Mouse (Mus musculus) thymus, adult 2 months (tissue): ENCODE results near the gene Ccdc33. TPM values are rescaled to one million over a fixed set of nuclear protein-coding genes. Genes with fewer than 3 reads are reported as not detected.

Experiments
- DNase-seq: peaks from one replicate; pipeline ENCODE4 v3.0.0; 2021
- H3K27ac ChIP-seq: fragments of 200-500 bp; 2 replicates; pipeline ENCODE4 v1.5.1; 2012; ENCODE audit warnings: low read length, control low read depth; ENCODE audit not compliant: control insufficient read depth, insufficient read depth
- H3K27me3 ChIP-seq: fragments of 200-500 bp; 2 replicates; pipeline ENCODE4 v1.6.1; 2012; ENCODE audit warnings: mild to moderate bottlenecking, low read length, moderate library complexity, mixed read lengths; ENCODE audit not compliant: control insufficient read depth, insufficient read depth
- H3K36me3 ChIP-seq: fragments of 200-500 bp; 2 replicates; pipeline ENCODE4 v1.6.1; 2012; ENCODE audit warnings: mild to moderate bottlenecking, low read length, moderate library complexity; ENCODE audit not compliant: control insufficient read depth, insufficient read depth
- H3K4me1 ChIP-seq: fragments of 200-500 bp; replicated peaks from 2 replicates; pipeline ENCODE4 v1.6.1; 2012; ENCODE audit warnings: low read length; ENCODE audit not compliant: control insufficient read depth, insufficient read depth
- H3K4me3 ChIP-seq: fragments of 200-500 bp; 2 replicates; pipeline ENCODE4 v1.5.1; 2012; ENCODE audit warnings: mild to moderate bottlenecking, low read length, control low read depth, moderate library complexity; ENCODE audit not compliant: control insufficient read depth, insufficient read depth
- CTCF ChIP-seq: fragments of 200-500 bp; IDR thresholded peaks from 2 replicates; pipeline ENCODE4 v1.5.1; 2012; ENCODE audit warnings: mild to moderate bottlenecking, control low read depth, low read length, moderate library complexity, borderline replicate concordance; ENCODE audit not compliant: control insufficient read depth, poor library complexity, insufficient read depth; ENCODE audit errors: extremely low read depth
- POLR2A ChIP-seq: fragments of 200-500 bp; IDR thresholded peaks from 2 replicates; pipeline ENCODE4 v1.6.1; 2012; ENCODE audit warnings: mild to moderate bottlenecking, low read length, control low read depth, moderate library complexity; ENCODE audit not compliant: control insufficient read depth, poor library complexity, insufficient read depth; ENCODE audit errors: extremely low read depth
- WGBS: fragments of 180-500 bp; shearing (Covaris S2); methylation state at CpG from one replicate; pipeline ENCODE4 v1.1.7; 2018; 5-methylcytosine and 5-hydroxymethylcytosine counted together
- polyA plus RNA-seq: library from polyadenylated mRNA; depleted of rRNA; stranded (reverse); fragments of >200 nt; gene quantifications from 2 replicates; pipeline ENCODE4 v1.2.3, GENCODE M21; 2012; rRNA removed

Gene Ccdc33
- polyA plus RNA-seq = 0.94 and 1.2 TPM in 2 replicates

- Histone ChIP-seq H3K27ac (no peak within 1 kb of the TSS), H3K27me3 (no peaks in the 10 kb centered on the region; the same call in 1 of the 2 replicates), H3K36me3 (no peaks in the 10 kb centered on the region), H3K4me1 (peaks cover 22% of the 10 kb centered on the region), H3K4me3 (no peak within 1 kb of the TSS)
- DNase-seq = no peak
- 91% methylated on average over 2 of the region's 2 CpGs for WGBS
- TF ChIP-seq CTCF (no peak), POLR2A (no peak)
These were observed at the start of gene Ccdc33 for GRCm38 (mm10) chr9:58118671-58119070. Gene Ccdc33, minus strand, starts transcription at chr9:58118823.

DNA sequence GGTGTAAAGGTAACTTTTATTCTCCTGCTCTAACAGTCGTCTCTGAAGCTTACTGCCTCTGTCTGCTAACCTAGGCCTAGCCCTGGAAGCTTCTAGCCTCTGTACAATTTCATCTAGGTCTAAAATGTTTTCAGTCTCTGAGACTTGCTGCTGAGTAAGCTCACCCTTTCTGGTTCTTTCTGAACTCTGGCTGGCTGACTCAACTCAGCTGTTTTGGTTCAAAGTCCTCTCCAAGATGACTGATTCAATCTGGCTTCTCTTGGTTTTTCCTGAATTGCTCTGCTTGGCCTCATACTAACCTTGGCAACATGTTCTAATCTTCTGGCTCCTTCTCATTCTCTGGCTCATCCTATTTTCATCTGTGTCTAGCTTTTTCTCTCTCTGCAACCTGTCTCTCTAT lies 47.2 kb upstream of the Ccdc33 start:
- WGBS = 97% methylated on average over 1 of the region's 1 CpGs
- Histone ChIP-seq H3K27ac (no peak overlapping the region), H3K36me3 (no peaks in the 10 kb centered on the region), H3K27me3 (no peaks in the 10 kb centered on the region), H3K4me3 (no peak overlapping the region), H3K4me1 (no peaks in the 10 kb centered on the region)
- DNase-seq = no peak
- no peak for TF ChIP-seq CTCF
- TF ChIP-seq POLR2A = no peak

GRCm38 (mm10) chr9:58163146-58163545 lies 44.5 kb upstream of the Ccdc33 start:
- no peaks in the 10 kb centered on the region for H3K36me3 ChIP-seq
- 89% methylated on average over 5 of the region's 5 CpGs for WGBS
- no peaks in the 10 kb centered on the region for H3K4me1 ChIP-seq
- no peak for TF ChIP-seq POLR2A
- no peak for TF ChIP-seq CTCF
- no peak overlapping the region for H3K27ac ChIP-seq
- no peaks in the 10 kb centered on the region for H3K27me3 ChIP-seq
- no peak for DNase-seq
- no peak overlapping the region for H3K4me3 ChIP-seq

- Histone ChIP-seq H3K4me1 (no peaks in the 10 kb centered on the region), H3K4me3 (no peak overlapping the region), H3K27ac (no peak overlapping the region), H3K36me3 (no peaks in the 10 kb centered on the region), H3K27me3 (no peaks in the 10 kb centered on the region)
- TF ChIP-seq POLR2A (no peak), CTCF (no peak)
- 97% methylated on average over 3 of the region's 3 CpGs for WGBS
- DNase-seq = no peak
These were observed 43.5 kb upstream of the Ccdc33 start for GRCm38 (mm10) chr9:58162173-58162572.

GRCm38 (mm10) chr9:58160315-58160714 lies 41.7 kb upstream of the Ccdc33 start:
- no peaks in the 10 kb centered on the region for H3K4me1 ChIP-seq
- no peaks in the 10 kb centered on the region for H3K36me3 ChIP-seq
- 13% methylated on average over 5 of the region's 5 CpGs for WGBS
- no peak overlapping the region for H3K27ac ChIP-seq
- no peaks in the 10 kb centered on the region for H3K27me3 ChIP-seq
- no peak for DNase-seq
- H3K4me3 ChIP-seq = no peak overlapping the region
- TF ChIP-seq CTCF (no peak), POLR2A (no peak)

DNA sequence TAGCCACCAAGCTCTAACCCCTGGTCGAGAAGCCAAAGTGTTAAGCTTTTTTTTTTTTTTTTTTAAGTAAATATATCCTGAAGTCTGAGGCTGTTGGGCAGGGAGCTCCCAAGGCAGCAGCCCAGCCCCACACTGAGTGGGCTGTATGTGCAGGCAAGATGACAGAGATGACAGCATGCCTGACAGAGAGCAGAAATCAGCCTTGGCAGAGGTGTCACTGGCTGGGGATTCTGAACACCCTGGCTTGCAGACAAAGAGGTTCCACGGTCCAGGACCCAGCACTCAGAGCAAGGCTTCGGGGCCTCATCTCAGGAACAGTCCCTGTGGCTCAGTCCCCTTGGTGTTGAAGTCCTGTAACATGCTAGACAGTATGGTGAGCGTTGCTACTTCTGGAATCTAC lies 41.2 kb upstream of the Ccdc33 start:
- no peaks in the 10 kb centered on the region for H3K36me3 ChIP-seq
- H3K4me3 ChIP-seq = no peak overlapping the region
- WGBS = 47% methylated on average over 4 of the region's 4 CpGs
- H3K4me1 ChIP-seq = no peaks in the 10 kb centered on the region
- no peak overlapping the region for H3K27ac ChIP-seq
- no peaks in the 10 kb centered on the region for H3K27me3 ChIP-seq
- TF ChIP-seq POLR2A (no peak), CTCF (no peak)
- DNase-seq = no peak
